Mouse (Mus musculus) neural tube, embryonic 15.5 days (tissue): ENCODE data around the gene Acp4. TPM values are rescaled to one million over a fixed set of nuclear protein-coding genes. Genes with fewer than 3 reads are reported as not detected.
"Not testable (repeated sequence)": the region's sequence is repeated elsewhere in the genome, so short reads cannot be mapped to it uniquely, and the experiment has no call there.

Experiments
- ATAC-seq: fragments of 200-750 bp; cut with Nextera tagmentation; 2 replicates; pipeline ENCODE4 v1.8.0; 2017; ENCODE audit warnings: mild to moderate bottlenecking, moderate TSS enrichment, moderate library complexity; ENCODE audit not compliant: low FRiP score
- H3K27ac ChIP-seq: fragments of 300-500 bp; sonication (generic); replicated peaks from 2 replicates; pipeline ENCODE4 v1.5.1; 2015; ENCODE audit warnings: mild to moderate bottlenecking, inconsistent platforms
- H3K27me3 ChIP-seq: fragments of 300-500 bp; sonication (generic); replicated peaks from 2 replicates; pipeline ENCODE4 v1.6.1; 2015; ENCODE audit warnings: inconsistent platforms
- H3K36me3 ChIP-seq: fragments of 300-500 bp; sonication (generic); 2 replicates; pipeline ENCODE4 v1.6.1; 2015; ENCODE audit warnings: inconsistent platforms
- H3K4me1 ChIP-seq: fragments of 300-500 bp; sonication (generic); 2 replicates; pipeline ENCODE4 v1.6.1; 2015; ENCODE audit warnings: inconsistent platforms
- H3K4me2 ChIP-seq: fragments of 300-500 bp; sonication (generic); 2 replicates; pipeline ENCODE4 v1.6.1; 2015; ENCODE audit warnings: inconsistent platforms, mild to moderate bottlenecking, moderate library complexity
- H3K4me3 ChIP-seq: fragments of 300-500 bp; sonication (generic); replicated peaks from 2 replicates; pipeline ENCODE4 v1.5.1; 2015; ENCODE audit warnings: mild to moderate bottlenecking, inconsistent platforms
- H3K9ac ChIP-seq: fragments of 300-500 bp; sonication (generic); replicated peaks from 2 replicates; pipeline ENCODE4 v1.6.1; 2015; ENCODE audit warnings: mild to moderate bottlenecking, inconsistent platforms
- H3K9me3 ChIP-seq: fragments of 300-500 bp; sonication (generic); replicated peaks from 2 replicates; pipeline ENCODE4 v1.6.1; 2016; ENCODE audit warnings: inconsistent platforms
- WGBS: fragments of 180-500 bp; shearing (Covaris S2); methylation state at CpG from one replicate; pipeline ENCODE4 v1.1.7; 2015; ENCODE audit warnings: mixed read lengths; 5-methylcytosine and 5-hydroxymethylcytosine counted together
- polyA plus RNA-seq: library from polyadenylated mRNA; unstranded; fragments of >200 nt; fragmentation: Nextera tagmentation; extraction: Ambion mirVana; gene quantifications from 2 replicates; pipeline ENCODE4 v1.2.1, GENCODE M21; 2015

Acp4 gene
- polyA plus RNA-seq, result 0.11 and 0.15 TPM in 2 replicates

DNA sequence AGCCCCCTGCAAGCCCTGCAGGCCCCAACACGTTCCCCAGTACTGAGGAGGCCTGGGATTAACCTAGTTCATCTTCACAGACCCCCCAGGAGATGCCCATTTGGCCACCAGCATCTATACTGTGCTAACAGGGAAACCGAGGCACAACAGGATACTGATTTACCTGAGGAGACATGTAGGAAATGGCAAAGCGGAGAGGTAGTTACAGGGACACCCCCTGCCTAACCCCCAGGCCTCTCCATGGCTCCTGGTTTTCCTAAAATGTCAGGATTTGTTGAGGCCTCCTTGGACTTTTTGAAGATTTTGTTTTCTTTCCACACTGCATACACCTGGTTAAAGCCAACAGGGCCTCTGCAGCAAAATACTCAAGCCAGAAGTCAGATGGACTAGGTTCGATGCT is at the start of gene Acp4:
Gene Acp4 (minus strand): TSS at position 101 of the 400 bp plus-strand sequence.
- Histone ChIP-seq H3K9ac (no peak within 1 kb of the TSS), H3K36me3 (peaks cover 12% of the 10 kb centered on the region), H3K27ac (no peak within 1 kb of the TSS), H3K9me3 (no peaks in the 10 kb centered on the region), H3K4me1 (peaks cover 5% of the 10 kb centered on the region; the same call in 1 of the 2 replicates), H3K27me3 (0 out of 2 replicates have a peak, but pooled peaks cover 8% of the 10 kb centered on the region), H3K4me2 (no peak within 1 kb of the TSS), H3K4me3 (no peak within 1 kb of the TSS)
- no peak for ATAC-seq
- whole genome bisulfite sequencing, result 84% methylated on average over 4 of the region's 4 CpGs

DNA sequence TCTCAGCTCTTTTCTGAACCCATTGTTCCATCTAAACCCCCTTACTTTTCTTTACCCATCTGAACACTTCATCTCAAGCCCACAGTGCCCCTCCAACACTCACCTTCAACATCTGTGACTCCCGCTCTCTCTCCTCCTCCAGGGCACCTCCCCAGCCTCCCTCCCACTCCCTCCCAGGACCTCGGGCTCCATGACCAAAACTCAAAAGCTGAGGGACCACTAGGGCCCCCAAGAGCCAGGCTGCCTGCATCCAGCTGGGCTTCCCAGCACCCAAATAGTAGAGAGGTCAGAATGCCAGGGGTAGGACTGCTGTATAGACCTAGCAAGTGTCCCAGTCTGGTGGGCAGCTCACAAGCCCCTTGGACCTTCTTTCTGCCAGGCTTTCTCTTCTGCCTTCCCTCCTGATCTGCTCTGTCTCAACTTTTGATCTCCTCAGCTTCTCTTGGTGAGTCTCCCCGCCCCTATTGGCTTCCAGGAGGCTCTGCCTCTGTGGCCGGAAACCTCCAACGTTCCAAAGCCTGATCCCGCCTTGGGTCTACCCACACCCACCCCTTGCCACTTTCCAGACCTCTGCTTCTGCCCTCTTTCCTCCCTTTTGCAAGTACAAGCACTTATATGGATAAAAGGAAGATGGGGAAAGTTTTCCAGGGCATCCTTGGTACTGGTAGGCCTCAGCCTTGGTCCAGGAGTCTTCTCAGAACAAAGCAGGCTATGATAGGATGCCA is 49.5 kb upstream of the Acp4 start, which contains the start of gene Clec11a:
Gene Clec11a (minus strand): TSS at position 387 of the 725 bp plus-strand sequence.
- peak within 1 kb of the TSS; percentile 36; the same call in 1 of the 2 replicates for H3K9ac ChIP-seq
- peak within 1 kb of the TSS; percentile 65 for H3K4me2 ChIP-seq
- H3K27me3 ChIP-seq, result no peaks in the 10 kb centered on the region

DNA sequence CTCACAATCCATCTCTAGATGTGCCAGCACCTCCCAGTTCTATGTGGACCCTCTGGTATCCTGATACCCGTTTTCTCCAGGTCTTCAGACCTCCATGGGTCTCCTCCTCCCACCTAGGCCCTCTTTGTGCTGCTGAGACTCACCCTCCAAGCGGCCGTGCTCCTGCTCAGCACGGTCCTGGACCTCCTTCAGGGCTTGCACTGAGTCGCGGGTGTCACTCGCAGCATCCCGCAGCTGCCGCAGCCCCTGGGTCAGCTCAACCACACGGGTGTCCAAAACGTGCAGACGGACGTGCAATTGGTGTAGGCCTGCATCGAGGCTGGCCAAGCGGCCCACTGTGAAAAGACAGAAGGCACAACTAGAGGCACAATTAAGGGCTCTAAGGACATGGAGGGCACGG is 48.5 kb upstream of the Acp4 start:
- Histone ChIP-seq H3K36me3 (no peaks in the 10 kb centered on the region), H3K27ac (peak overlapping the region; percentile 93), H3K9me3 (no peaks in the 10 kb centered on the region), H3K4me3 (peak overlapping the region; percentile 72), H3K4me2 (peak overlapping the region; percentile 65), H3K9ac (no peak overlapping the region), H3K27me3 (0 out of 2 replicates have a peak, but pooled peaks cover 1% of the 10 kb centered on the region), H3K4me1 (peaks cover 38% of the 10 kb centered on the region)
- no peak; the same call in 1 of the 2 replicates for ATAC-seq
- WGBS, result 7% methylated on average over 16 of the region's 16 CpGs

More for the DNA sequence above, 49.5 kb upstream of the Acp4 start, which contains the start of gene Clec11a:
- H3K36me3 ChIP-seq, result no peaks in the 10 kb centered on the region
- ATAC-seq, result no peak
- H3K4me3 ChIP-seq, result peak within 1 kb of the TSS; percentile 72
- H3K4me1 ChIP-seq, result peaks cover 48% of the 10 kb centered on the region
- peak within 1 kb of the TSS; percentile 93 for H3K27ac ChIP-seq
- no peaks in the 10 kb centered on the region for H3K9me3 ChIP-seq
- 73% methylated on average over 6 of the region's 6 CpGs for WGBS

DNA sequence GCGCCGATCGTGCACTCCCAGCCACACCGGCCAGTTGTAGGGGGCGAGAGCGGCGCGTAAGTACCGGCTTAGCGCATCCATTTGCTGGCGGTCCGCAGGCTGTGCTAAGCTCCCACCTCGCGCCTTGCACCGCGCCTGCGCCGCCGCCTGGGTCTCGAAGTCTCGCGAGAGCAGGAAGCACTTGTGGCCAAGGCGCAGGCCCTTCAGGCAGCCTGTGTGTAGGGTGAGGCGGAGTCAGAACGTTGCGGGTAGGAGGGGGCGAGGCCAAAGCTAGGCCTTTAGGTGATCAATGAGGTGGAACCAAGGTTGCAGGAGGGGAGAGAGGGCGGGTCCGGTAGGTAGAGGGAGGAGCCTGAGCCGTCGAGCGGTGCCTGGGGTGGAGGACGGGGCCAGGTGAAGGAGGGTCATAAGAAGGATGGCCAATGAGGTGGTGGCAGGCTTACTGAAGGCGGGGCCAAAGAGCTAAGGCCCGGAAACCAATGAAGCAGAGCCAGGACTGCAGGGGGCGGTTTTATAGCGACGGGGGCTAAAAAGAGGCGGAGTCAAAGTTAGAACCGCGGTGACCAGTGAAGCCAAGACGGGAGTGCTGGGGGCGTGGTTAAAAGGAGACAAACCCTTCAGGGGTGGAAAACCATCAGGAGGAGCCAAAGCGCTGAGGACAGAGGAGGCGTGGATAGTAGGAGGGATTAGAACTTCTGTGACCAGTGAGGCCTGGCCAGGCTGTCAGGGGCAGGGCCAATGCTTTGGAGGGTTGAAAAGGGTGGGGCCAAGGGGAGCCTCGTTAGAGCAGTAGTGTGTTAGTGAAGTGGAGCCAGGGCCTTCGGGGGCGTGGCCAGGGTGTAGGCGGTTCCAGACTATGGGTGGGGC is 47.8 kb upstream of the Acp4 start:
- Histone ChIP-seq H3K4me1 (peaks cover 33% of the 10 kb centered on the region), H3K27ac (peak overlapping the region; percentile 93), H3K27me3 (0 out of 2 replicates have a peak, but pooled peaks cover 3% of the 10 kb centered on the region), H3K4me3 (peak overlapping the region; percentile 72), H3K9ac (peak overlapping the region; percentile 98), H3K4me2 (peak overlapping the region; percentile 65), H3K9me3 (no peaks in the 10 kb centered on the region), H3K36me3 (no peaks in the 10 kb centered on the region)
- peak; percentile 94 for ATAC-seq
- under 1% methylated on average over 49 of the region's 49 CpGs for WGBS

DNA sequence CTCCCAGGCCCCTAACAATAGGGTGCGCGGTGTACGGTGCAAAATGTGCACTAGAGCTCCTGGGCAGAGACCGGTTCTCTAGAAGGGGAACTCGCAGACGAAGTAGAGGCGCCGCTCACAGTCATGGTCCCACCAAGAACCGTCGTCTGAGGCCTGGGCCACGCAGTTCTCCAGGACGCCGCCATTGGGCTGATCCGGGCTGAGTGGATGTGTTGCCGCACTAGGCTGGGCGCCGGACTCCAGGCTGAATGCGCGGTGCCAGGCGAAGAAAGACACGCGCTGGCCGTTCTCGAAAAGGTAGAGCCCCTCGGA is 47.2 kb upstream of the Acp4 start:
- under 1% methylated on average over 25 of the region's 25 CpGs for WGBS

DNA sequence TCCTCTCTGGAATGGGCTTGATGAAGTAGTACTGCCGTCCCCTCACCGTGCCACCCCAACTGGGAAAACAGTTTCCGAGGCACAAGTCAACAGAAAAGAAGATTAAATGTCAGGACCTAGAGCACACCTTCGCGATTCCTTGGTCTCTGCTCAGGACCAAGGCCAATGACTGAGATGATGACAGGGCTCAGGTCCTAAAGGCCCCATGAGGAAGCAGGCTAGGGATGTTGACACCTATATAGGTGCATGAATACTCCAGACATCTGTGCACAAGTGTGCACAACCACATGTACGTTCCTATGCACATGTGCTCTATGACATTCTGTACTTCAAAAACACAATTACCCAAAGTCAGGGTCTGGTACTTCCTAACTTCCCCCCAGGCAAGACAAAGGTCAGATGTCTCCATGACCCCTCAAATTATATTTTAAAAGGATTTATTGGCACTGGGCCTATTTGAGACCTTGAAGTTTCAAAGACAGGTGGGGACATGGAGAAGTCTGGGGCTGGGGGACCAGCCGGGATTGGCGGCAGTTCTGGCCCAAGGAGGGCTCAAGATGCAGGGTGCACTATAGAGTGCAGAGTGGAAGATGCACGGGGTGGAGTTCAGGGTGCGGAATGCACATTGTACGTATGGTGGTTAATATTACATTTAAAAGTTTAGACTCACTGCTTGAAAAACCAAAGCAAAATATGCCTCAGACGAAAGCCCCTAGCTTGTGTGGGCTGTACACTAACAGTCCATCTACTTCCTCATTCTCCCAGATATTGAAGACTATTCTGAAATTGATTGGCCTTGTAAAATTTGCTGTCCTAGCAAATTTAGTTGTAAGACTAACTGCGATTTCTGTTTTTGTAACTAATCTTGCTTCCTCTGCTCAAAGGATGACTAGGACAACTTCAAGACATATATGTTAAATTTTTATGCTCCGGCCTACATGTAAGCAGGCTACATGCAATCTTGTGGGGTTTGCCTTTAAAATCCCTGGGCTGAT is 46.5 kb upstream of the Acp4 start:
- H3K4me1 ChIP-seq, result peaks cover 29% of the 10 kb centered on the region

More for the DNA sequence above, 47.2 kb upstream of the Acp4 start:
- peak; percentile 46 for ATAC-seq
- Histone ChIP-seq H3K4me3 (peak overlapping the region; percentile 72), H3K36me3 (no peaks in the 10 kb centered on the region), H3K9me3 (no peaks in the 10 kb centered on the region), H3K27me3 (0 out of 2 replicates have a peak, but pooled peaks cover 3% of the 10 kb centered on the region), H3K27ac (peak overlapping the region; percentile 93), H3K9ac (peak overlapping the region; percentile 98), H3K4me1 (peaks cover 32% of the 10 kb centered on the region), H3K4me2 (peak overlapping the region; percentile 65)

DNA sequence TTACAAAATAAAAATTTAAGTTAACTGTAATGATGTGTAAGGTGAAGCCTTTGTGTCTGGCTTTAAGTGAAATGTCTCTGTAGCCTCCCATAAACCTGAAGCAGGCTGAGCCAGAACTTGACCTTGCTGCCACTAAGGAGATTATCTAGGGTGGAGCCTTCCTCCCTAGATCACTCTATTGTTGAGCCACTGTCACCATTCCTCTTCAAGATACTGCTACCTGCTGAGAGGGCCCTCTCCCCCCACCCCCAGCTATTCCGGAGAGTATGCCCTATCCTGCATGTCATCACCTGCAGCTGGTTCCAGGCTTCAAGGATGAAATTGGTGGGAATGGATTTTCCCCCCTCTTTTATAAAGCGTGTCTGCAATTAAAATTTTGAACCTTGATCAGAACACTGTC is 40.3 kb upstream of the Acp4 start:
- not testable (repeated sequence) for H3K27ac ChIP-seq, H3K36me3 ChIP-seq, H3K9ac ChIP-seq, ATAC-seq, H3K4me1 ChIP-seq, H3K4me3 ChIP-seq, H3K9me3 ChIP-seq, H3K4me2 ChIP-seq, H3K27me3 ChIP-seq
- WGBS, result 85% methylated on average over 2 of the region's 2 CpGs

More for the DNA sequence above, 46.5 kb upstream of the Acp4 start:
- peak overlapping the region; percentile 98 for H3K9ac ChIP-seq
- ATAC-seq, result no peak
- H3K36me3 ChIP-seq, result no peaks in the 10 kb centered on the region
- 0 out of 2 replicates have a peak, but pooled peaks cover 3% of the 10 kb centered on the region for H3K27me3 ChIP-seq
- peak overlapping the region; percentile 72 for H3K4me3 ChIP-seq
- peak overlapping the region; percentile 65 for H3K4me2 ChIP-seq
- no peaks in the 10 kb centered on the region for H3K9me3 ChIP-seq
- WGBS, result 88% methylated on average over 14 of the region's 14 CpGs
- peak overlapping the region; percentile 93 for H3K27ac ChIP-seq

DNA sequence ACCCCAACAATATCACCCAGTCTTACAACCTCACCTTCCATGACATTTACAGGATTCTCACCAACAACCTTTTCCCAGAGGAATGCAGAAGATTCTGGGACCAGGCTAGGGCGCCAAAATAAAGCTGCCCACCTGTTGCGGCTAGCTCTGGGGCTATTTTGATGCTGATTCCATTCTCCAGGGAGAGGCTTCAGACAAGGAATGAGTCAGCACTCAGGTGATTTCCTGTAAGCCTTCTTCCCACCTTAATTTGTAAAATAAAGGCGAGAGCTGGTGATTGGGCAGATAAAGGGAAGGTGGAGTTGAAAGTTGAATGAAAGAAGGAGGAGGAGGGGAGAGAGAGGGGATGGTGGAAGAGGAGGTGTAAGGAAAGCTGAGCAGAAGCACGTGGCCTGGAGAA is 34.2 kb upstream of the Acp4 start:
- no peaks in the 10 kb centered on the region for H3K27me3 ChIP-seq
- H3K9ac ChIP-seq, result no peak overlapping the region
- no peak for ATAC-seq
- no peak overlapping the region for H3K4me3 ChIP-seq
- WGBS, result 53% methylated on average over 4 of the region's 4 CpGs
- no peak overlapping the region for H3K27ac ChIP-seq
- no peaks in the 10 kb centered on the region for H3K4me1 ChIP-seq
- H3K4me2 ChIP-seq, result no peak overlapping the region
- no peaks in the 10 kb centered on the region for H3K36me3 ChIP-seq
- H3K9me3 ChIP-seq, result no peaks in the 10 kb centered on the region

DNA sequence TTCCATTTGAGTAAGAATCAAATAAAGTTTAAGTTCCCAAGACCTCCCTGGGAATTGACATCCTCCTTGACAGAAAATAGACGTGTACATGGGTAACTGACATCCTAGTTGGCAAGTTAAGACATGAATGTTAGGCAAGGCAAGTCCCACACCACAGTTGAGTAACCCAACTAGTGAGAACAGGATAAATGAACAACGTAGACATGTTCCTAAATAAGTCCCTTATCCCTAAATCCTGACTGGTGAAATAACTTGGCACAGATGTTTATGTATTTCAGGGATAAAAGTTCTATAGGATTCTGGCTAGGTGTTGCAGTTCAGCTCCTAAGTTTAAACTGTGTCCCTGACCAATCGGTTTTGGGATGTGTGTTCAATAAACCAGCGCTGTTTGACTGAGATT is 33.8 kb upstream of the Acp4 start:
- no peak for ATAC-seq
- Histone ChIP-seq H3K27me3 (no peaks in the 10 kb centered on the region), H3K4me1 (no peaks in the 10 kb centered on the region), H3K36me3 (no peaks in the 10 kb centered on the region), H3K9ac (no peak overlapping the region), H3K9me3 (no peaks in the 10 kb centered on the region), H3K4me2 (no peak overlapping the region), H3K27ac (no peak overlapping the region), H3K4me3 (no peak overlapping the region)
- WGBS, result 85% methylated on average over 4 of the region's 4 CpGs

DNA sequence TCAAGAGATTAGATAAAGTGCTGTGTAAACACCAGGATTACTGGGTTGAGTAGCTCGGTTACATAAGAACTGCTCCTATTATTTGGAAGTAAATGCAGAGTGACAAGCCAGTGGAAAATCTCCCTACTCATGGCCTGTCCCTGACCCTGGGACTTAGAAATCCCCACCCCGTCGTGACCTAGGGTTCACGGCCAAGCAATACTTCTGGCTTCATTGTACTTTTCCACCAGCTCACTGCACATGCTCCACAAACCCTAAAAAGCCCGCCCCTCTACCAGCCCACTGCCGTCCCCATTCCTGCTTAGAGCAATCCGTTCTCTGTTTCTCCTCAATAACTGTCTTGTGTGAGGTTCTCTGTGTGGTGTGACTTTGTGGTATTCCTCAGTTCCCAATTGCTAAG is 30.6 kb upstream of the Acp4 start:
- ATAC-seq, result no peak
- Histone ChIP-seq H3K4me2 (no peak overlapping the region), H3K27me3 (no peaks in the 10 kb centered on the region), H3K27ac (no peak overlapping the region), H3K36me3 (no peaks in the 10 kb centered on the region), H3K9ac (no peak overlapping the region), H3K4me3 (no peak overlapping the region), H3K9me3 (no peaks in the 10 kb centered on the region), H3K4me1 (no peaks in the 10 kb centered on the region)
- WGBS, result 74% methylated on average over 7 of the region's 7 CpGs

DNA sequence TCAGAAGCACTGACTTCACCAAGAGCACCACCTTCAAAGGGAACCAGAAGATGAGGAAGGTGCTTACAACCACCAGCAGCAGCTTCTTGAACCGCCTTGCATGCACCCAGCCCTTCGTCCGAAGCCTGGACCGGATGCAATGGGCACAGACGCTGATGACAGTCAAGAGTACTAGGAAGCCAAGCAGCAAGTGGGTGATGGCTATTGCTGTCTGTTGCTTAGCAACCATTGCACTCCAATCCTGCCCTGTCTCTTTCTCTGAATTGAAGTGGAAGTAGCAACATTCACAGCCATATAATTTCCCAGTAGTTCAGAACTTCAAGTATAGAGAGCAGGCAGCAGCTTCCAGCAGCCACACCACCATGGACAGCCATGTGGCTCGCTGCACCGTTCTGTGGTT is 24.4 kb upstream of the Acp4 start:
- Histone ChIP-seq H3K4me1 (no peaks in the 10 kb centered on the region), H3K27ac (no peak overlapping the region), H3K9me3 (no peaks in the 10 kb centered on the region), H3K27me3 (no peaks in the 10 kb centered on the region), H3K4me2 (no peak overlapping the region), H3K36me3 (no peaks in the 10 kb centered on the region), H3K4me3 (no peak overlapping the region), H3K9ac (no peak overlapping the region)
- 66% methylated on average over 7 of the region's 7 CpGs for WGBS
- ATAC-seq, result peak; percentile 53
